Mouse (Mus musculus) erythroid progenitor cell, adult 5-6 weeks (primary cell): ENCODE results near the gene Pptc7. TPM values are rescaled to one million over a fixed set of nuclear protein-coding genes. Genes with fewer than 3 reads are reported as not detected.
"Not testable (repeated sequence)": the region's sequence is repeated elsewhere in the genome, so short reads cannot be mapped to it uniquely, and the experiment has no call there.

Experiments
- ATAC-seq: replicated peaks from 2 replicates; pipeline ENCODE4 v1.8.0; 2016; ENCODE audit warnings: moderate number of reproducible peaks, mild to moderate bottlenecking, moderate TSS enrichment, inconsistent platforms; ENCODE audit not compliant: poor library complexity, low FRiP score, severe bottlenecking
- total RNA-seq, 2 experiments: library from RNA; stranded (forward) in 1 of 2; stranded (reverse) in 1 of 2; fragments of 150-400 nt in 1 of 2; fragments of 186-747, 209-891 nt in 1 of 2; gene quantifications; 2 replicates each; pipeline versions ENCODE4 v1.2.3 to v1.2.4; 2015 to 2017; ENCODE audit warnings: low replicate concordance in 2 of 2

Gene Pptc7
- total RNA-seq, 2 experiments from 2014 or later, result 2.5 to 6.2 TPM

DNA sequence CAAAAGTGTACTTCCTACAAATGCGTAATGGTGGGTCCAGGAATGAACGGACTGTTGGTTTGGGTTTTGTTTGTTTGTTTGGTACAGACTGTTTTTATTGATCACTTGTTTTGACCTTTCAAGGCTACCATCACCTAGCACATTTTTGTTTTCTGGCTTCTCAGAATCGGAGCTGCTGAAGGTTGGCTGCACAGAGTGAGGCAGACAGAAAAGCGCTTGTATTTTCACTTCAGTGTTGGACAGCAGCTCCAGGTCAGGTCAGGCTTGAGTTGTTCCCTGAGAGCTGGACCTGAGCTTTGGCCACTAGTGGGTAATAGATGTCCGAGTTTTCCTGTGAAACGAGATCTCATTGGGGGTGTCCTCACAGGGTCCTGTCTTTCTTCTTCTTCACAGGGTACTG, 9.0 kb downstream of the Pptc7 start:
- ATAC-seq, result no peak

DNA sequence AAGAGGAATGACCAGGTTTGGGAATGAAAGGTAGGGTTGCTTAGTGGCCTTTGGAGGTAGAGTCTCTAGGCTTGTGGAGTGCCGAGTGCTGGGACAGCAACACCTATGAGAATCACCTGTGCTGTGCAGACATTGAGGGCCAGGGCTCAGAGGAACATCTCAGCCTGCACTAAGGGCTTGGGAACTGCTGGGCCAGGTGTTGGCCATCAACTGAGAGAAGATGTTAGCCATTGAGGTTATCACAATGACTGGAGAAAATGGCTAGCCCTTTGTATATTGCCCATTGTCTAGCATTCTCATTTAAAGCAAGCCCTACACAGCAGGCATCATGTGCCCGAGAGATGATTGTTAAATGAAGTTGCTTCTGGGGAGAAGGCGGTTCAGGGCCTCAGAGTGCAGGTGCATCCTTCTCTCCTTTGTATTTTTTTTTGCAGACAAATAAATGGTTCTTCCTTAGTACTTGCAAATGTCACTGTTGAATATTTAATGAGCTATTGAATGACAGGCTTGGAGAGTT, 10.1 kb downstream of the Pptc7 start:
- no peak for ATAC-seq

- ATAC-seq, result no peak
These were observed 11.2 kb downstream of the Pptc7 start for GRCm38 (mm10) chr5:122295113-122295935.

DNA sequence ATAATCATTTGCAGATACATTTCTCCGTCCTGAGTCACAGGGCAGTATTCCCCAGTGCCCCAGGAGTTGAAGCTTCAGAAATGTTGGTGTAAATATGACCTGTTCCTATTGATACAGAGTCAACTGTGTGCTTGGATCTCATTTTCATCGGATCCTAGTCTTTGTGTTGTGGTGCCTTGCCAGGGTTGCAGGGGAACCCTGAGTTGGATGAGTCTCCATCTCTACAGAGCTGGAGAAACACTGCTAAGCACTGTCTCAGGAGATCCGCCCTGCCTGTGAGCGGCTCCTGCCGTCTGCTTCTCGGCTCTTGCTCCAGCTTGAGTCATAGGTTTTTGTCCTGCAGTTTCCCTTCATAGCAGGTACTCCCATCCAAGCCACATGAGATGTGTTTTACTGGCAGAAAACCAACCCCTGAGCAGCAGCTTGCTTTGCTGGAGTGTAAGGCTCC, 15.9 kb downstream of the Pptc7 start:
- ATAC-seq, result no peak

GRCm38 (mm10) chr5:122302810-122303745, 18.9 kb downstream of the Pptc7 start:
- no peak for ATAC-seq

- ATAC-seq, result no peak
These were observed 19.8 kb downstream of the Pptc7 start for GRCm38 (mm10) chr5:122303937-122304336.

- no peak for ATAC-seq
These were observed 20.4 kb downstream of the Pptc7 start for GRCm38 (mm10) chr5:122304541-122304940.

DNA sequence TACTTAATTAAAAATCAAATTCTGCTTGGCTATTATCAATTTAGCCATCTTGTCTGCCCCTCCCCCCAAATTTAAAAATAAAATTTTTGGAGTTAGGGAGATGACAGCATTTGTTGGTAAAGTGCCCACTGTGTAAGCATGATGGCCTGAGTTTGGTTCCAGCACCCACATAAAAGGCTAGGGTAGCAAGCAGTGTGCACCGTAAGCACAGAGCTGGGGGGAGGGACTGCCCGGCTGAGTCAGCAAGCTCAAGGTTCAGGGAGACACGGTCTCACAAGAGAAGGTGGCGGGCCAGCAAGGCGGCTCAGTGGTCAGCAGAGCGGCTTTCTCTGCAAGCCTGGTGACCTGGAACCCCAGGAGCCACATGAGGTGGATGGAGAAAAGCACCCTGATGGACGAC, 21.3 kb downstream of the Pptc7 start:
- no peak for ATAC-seq

DNA sequence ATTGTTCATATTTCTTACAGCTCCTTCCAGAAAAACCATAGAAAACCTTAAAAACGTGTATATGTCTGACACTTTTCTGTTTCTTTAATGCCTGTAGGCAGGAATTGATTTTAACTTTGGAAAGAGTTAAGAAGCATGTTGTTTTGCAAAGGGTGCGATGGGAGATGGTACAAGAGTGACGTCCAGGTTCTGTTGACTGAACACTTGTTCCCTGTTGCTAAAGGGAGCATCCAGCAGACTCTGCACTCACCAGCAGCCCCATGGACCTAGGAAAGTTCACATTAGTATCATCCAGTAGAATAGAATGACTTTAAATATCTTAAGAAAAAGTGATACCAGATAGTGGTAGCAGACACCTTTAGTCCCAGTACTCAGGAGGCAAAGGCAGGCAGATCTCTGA, 22.4 kb downstream of the Pptc7 start:
- no peak for ATAC-seq

- no peak for ATAC-seq
These were observed 26.5 kb downstream of the Pptc7 start for GRCm38 (mm10) chr5:122310699-122311098.

DNA sequence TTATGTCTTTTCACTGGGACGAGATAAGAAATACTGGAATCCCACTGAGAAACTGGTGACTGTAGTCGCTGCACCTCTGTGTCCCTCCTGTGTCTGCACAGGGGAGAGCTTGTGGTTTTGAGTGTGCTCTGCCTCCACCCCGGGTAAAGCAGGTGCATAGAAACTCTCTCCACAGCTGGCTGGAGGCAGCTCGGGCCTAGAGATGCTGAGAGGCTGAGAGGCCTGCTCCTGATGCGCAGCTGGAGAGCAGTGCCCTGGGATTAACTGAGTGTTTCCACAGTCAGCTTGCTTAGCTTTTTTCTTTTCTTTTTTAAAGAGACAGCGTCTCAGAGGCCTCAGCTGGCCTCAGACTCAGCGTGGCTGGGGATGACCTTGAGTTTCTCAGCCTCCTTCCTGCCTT, 27.5 kb downstream of the Pptc7 start:
- no peak for ATAC-seq

- ATAC-seq, result no peak
These were observed 28.2 kb downstream of the Pptc7 start for GRCm38 (mm10) chr5:122312346-122312745.

DNA sequence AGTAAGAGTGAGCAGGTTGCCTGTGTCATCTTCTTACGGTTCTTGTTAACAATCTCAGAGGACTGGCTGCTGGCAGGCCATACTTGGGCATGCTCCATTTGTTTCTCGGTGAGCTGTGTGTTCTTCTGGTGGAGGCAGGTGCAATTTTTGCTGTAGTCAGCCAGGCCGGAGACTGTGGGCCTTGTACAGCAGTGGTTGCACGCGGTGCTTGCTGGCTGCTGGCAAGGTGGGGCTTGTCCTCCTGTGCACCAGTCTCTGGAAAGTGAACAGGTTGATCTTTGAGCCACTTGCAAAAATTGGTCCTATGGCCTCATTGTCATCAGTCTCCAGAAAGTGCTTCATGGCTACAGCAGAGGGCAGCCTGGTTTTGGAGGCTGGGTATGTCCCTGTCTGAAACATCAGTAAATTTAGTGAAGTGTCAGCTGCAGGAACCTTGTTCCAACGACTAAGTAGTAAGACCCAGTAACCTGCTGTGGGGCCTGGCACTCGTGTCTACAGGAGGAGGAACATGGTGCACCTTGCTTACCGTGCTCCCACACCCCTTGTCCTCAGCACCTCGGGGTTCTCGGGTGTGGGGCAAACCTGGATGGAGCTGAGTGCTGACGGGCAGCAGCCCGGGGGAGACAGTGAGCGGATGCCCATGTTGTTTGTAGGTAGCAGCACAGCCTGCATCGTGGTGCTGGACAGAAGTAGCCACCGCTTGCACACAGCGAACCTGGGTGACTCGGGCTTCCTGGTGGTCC, 28.9 kb downstream of the Pptc7 start:
- no peak for ATAC-seq

DNA sequence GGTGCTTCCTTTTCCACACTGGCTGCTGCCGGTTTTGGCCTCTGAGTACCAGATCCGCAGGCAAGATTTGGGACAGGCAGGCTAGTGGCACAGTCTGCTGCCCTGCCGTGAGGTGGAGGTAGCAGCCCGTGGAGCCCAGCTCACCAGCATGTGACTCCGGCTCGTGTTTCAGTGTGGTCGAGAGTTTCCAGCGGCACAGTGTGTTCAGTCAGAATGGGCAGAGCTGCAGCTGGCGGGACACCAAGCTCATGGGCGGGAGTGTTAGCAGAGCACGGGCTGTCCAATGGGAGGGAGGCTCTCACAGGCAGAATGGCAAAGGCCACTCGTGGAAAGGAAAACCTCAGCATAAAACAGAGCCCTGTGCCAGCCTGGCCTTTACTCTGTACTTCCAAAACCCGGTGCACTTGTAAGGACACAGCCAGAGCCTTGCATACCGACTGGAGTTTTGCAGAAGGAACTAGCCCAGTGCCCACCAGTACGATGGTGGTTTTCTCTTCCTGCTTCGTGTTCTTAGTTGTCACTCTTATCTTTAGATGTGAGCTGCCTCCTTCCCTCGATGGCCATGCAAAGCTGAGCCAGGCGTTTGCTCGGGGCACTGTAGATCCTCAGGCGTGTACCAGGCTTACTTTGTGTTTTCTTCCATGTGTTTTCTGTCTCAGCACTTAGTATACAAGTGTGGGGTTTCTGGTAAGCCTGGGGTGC, 31.0 kb downstream of the Pptc7 start:
- peak; percentile 91 for ATAC-seq

DNA sequence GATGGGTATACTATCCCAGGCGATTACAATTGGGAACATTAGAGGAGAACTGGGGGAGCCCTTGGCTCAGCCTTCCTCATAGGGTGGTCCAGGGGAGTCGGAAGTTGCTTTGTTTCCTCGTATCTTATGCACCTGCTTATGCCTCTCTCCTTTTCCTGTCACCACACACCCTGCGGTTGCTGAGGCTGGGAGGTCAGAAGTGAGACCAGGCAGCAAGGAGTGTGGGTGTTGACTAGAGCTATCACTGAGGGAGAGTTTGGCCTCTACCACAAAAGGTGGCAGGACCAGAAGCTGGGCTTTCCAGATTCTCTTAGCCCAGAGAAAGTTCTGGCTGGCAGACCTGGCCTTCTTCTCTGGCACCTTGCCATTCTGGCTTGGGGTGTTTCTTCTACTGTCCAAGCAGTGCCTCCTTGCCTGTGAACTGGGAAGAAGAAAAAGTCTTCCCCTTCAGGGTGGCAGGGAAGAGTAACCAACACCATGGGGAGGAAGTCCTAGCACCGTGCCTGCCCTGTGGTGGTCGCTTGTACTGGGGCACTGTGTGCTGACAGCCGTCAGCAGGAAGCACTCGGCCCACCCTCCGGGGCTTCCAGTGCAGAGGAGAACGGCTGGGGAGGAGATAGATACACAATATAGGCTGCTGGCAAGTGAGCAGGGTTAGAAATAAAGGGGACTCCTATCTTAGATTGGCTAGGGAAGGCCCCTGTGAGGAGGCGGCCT, 33.3 kb downstream of the Pptc7 start:
- ATAC-seq, result no peak

- no peak for ATAC-seq
These were observed 33.9 kb downstream of the Pptc7 start for GRCm38 (mm10) chr5:122318100-122318499.

- not testable (repeated sequence) for ATAC-seq
These were observed 34.8 kb downstream of the Pptc7 start for GRCm38 (mm10) chr5:122318976-122319375.

GRCm38 (mm10) chr5:122319474-122320204, 35.5 kb downstream of the Pptc7 start:
- ATAC-seq, result no peak
